Mouse (Mus musculus) embryo, embryonic 10.5 days (tissue): ENCODE results near the gene Rtn4r.

Source experiments
- DNase-seq: peaks from one replicate; pipeline ENCODE4 v3.0.0-alpha.2; 2015; ENCODE audit warnings: low spot score

Gene Rtn4r

GRCm38 (mm10) chr16:18156579-18157350 is 29.3 kb downstream of the Rtn4r start:
- DNase-seq: peak; percentile 45

GRCm38 (mm10) chr16:18159255-18159654 is 31.8 kb downstream of the Rtn4r start:
- no peak for DNase-seq

- DNase-seq: no peak
Measured at GRCm38 (mm10) chr16:18159778-18160177, 32.3 kb downstream of the Rtn4r start.

DNA sequence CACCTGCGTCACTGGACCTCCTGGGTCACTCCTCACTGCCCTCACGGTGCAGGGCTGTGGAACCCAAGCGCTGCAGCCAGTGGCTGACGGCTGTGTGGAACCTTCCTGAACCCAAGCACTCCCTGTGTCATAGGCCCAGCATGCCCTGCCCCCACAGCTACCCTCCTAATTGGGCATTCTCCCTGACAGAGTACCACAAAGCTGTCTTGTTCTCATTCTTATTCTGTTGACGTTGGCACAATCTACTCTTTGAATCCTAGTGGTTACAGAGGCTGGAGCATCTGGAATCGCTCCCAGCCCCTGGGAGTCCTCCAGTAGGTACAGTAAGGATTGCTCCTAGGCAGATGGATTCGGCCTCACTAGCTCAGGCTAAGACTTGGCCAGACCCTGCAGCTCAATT is 33.1 kb downstream of the Rtn4r start:
- no peak for DNase-seq

GRCm38 (mm10) chr16:18161190-18161589 is 33.7 kb downstream of the Rtn4r start:
- no peak for DNase-seq

- DNase-seq: no peak
Measured at GRCm38 (mm10) chr16:18164642-18165238, 37.3 kb downstream of the Rtn4r start.

- DNase-seq: no peak
Measured at GRCm38 (mm10) chr16:18166613-18167190, 39.3 kb downstream of the Rtn4r start.

- DNase-seq: no peak
Measured at GRCm38 (mm10) chr16:18169156-18169555, 41.7 kb downstream of the Rtn4r start.

DNA sequence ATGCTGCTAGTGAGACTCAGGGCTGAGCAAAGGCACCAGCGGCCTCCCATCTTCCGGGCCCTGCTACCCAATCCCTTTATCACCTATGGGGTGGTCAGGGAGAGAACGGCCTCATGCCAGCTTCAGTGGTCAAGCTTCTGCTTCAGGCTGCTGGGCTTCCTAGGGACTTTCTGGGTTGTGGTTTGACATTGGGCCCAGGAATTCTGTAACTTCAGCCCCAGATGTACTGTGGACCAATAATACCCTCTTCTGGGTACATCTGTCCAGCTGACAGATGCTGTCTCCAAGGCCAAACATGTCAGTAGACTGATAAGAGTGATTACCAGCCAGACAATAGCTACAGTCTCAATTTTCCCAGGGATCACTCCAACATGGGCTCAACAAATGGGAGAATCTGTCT is 42.3 kb downstream of the Rtn4r start:
- DNase-seq: no peak

DNA sequence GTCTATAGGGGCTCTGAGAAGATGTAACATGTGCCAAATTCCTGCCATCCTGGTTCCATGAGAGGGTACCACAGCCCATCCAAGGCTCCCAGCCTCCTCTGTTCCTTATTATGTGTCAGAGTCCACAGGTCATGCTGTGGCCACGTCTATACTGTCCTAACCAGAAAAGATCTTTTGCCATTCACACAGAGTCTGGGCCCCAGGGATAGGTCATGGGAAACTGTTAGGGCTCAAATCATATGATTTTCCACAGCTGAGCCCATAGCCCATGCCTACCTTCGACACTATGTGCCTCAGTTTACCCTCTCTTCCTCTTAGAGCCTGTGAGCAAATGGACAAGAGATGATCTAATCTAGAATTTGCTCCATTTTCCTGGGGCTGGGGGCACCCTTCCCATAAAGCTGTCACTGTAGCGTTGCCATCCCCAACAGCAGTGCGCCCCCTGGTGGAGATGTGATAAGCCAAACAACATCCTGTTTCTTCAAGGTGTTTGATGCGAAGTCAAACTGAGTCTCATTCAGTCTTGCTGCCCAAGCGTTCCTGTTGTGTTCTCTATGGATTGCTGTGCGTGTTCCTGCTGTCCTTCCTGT is 44.9 kb downstream of the Rtn4r start:
- peak; percentile 88 for DNase-seq

DNA sequence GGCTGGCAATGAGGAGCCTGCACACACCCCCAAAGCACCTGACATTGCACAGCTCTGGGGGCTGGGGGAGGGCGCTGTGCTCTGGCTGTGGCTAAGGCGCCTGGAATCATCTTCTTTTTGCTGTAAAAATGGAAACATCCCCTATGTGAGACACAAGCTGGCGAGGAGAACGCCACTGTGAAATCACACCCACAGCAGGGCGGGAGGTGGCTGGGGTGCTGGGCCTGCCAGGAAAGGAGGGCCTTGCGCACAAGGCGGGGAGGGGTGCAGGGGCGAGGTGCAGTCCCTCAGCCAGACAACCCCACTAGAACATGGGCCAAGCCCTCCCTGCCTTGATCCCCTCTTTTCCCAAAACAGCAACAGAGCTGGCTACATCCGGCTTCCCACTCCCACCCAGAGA is 45.8 kb downstream of the Rtn4r start:
- no peak for DNase-seq

GRCm38 (mm10) chr16:18173788-18174187 is 46.3 kb downstream of the Rtn4r start:
- DNase-seq: no peak

DNA sequence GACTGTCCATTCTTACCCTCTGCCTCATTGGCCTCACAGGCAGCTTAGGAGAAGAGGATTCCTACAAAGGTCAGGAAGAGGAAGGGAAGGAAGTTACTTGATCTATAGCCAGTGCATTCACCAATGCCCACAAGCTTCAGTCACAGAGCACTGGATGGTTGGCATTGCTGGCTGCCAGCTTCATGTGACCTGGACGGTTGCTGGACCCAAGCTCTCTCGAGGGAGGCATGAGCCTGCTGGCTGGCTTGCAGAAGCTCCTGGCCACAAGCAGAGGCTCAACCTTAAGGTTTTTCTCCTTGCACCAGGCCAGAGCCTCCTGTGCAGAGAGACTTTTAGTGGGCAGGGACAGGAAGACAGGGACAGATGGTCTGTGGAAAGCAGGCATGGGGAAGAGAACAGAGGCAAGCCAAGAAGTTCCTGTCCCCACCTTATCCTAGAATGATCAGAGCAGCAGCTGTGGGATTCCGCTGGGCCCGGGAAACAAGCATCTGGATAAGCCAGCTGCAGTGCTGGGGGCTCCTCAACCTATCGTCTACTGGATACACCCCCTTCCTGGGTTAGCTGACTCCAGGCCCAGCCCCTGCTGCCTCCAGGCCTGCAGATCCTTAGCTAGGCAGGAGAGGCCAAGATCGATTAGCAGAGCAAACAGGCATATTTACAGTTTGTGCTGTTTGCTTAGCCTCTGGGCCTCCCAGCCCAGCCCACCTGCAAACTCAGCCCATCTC is 48.5 kb downstream of the Rtn4r start:
- no peak for DNase-seq

- no peak for DNase-seq
Measured at GRCm38 (mm10) chr16:18176758-18177157, 49.3 kb downstream of the Rtn4r start.

GRCm38 (mm10) chr16:18179591-18179990 is 52.1 kb downstream of the Rtn4r start:
- DNase-seq: no peak

- DNase-seq: no peak
Measured at GRCm38 (mm10) chr16:18181398-18181797, 54.0 kb downstream of the Rtn4r start.

DNA sequence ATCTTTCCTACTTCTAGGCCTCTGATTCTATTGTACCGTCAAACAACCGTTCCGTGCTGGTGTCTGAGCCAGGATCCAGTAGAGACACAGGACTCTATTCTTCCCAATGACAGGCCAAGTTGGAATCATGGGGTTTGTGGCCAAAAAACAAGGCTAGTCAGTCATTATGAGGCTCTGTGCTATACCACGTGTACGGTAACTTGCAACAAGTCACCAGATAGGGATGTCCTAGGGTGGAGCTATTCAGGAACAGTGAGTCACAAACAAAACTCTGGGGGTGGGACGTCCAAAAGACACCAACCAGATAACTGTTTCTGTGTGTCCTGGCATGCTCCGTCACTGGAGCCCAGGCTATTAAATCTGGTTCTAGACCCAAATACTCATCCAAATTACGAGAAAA is 55.3 kb downstream of the Rtn4r start:
- DNase-seq: no peak

DNA sequence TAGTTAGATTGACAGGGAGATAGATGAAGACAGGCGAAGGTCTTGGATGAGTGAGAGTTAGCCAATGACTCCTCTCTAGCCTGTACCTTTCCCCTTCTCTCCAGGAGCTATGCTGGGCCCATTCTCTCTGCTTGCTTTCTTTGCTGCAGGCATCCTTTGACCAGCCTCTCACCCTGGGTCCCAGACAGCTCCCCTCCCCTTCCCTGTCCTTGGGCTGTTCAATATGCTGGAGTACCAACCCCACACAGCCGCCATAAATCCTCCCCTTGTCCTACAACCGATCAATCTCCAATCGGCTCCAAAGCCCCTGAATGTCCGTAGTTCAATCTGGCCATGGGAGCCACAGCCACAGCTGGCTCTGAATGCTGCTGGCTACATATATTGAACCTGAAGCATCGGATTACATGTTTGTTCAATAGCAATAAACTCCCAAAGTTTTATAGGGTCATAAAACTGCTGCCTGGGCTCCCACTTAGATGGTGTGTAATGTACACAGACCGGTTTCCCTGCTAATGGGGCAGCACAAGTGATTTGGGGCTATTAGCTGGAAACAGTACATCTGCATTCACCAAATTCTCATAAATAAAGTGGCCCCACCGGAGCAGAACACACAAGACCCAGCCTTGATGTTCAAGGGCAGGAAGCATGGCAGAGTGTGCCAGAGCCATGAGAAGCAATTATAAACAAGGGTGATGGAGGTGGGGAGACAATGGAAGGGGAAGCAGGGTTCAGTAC is 58.4 kb downstream of the Rtn4r start:
- peak; percentile 28 for DNase-seq

GRCm38 (mm10) chr16:18186798-18187197 is 59.4 kb downstream of the Rtn4r start:
- no peak for DNase-seq

- DNase-seq: no peak
Measured at GRCm38 (mm10) chr16:18187221-18187620, 59.8 kb downstream of the Rtn4r start.

- no peak for DNase-seq
Measured at GRCm38 (mm10) chr16:18191006-18191405, 63.6 kb downstream of the Rtn4r start.
